Mouse (Mus musculus): ENCODE results near the gene Ifnk.

- TF ChIP-seq MAX (IDR thresholded peaks at IDR 0.05) (no peak), MYOD1 (IDR thresholded peaks at IDR 0.05; ENCODE audit: control insufficient read depth, insufficient read length, low read depth) (no peak), CTCF (IDR thresholded peaks at IDR 0.05; ENCODE audit: control insufficient read depth, insufficient read depth, insufficient read length) (no peak), CEBPB (IDR thresholded peaks at IDR 0.05; ENCODE audit: low read depth) (no peak)
Measured at GRCm38 (mm10) chr4:35187617-35188326, 35.9 kb downstream of the Ifnk start.
